Mouse (Mus musculus) layer of hippocampus, adult 11-12 months (tissue): ENCODE measurements around the gene Cdkl5.

Source experiments
- DNase-seq: peaks from one replicate; pipeline ENCODE4 v3.0.0; 2022; ENCODE audit warnings: low spot score

The Cdkl5 gene

DNA sequence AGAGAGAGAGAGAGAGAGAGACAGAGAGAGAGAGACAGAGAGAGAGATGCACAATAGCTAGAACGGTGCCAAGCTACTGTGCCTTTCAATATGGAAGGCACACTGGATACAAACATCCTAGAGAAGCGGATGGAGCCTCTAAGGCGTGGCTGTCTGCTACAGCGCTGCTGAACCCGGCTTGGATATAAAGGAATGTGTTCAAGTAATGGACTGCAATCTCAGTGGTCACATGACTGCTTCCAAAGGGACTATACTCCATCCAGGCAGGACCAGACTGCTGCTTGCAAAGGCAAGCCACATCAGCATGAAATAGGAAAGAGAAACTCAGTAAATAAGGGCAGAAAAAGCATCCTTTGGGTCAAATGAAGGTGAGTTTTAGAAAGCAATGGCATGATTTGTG, 258.9 kb downstream of the Cdkl5 start, which contains the start of gene Ppef1:
Gene Ppef1, minus strand, starts transcription at position 116 of the 400 bp plus-strand sequence.
- no peak for DNase-seq
